Mouse (Mus musculus): ENCODE results near the gene Psmd5.

DNA sequence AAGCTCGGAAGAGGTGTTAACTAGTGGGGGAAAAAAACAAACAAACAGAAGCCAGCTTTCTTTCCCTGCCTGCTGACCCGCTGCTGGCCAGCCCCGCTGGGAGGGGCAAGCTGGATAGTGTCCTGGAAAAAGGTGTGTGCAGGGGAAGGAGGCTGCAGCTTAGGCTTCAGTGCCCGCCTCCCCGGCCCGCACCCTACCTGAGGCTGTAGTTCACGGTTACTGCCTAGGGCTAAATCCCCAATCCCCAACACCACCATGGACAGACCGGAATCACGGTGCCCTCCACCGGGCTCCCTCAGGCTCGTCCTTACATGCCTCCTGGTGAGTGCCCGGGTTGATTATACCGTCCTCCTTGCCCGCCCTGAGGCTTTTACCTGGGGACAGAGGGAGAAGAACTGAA is 497 bp downstream of the Psmd5 start, which contains the start of gene Cutal:
- no peak for TF ChIP-seq CTCF (IDR thresholded peaks at IDR 0.05; ENCODE audit: extremely low read depth, insufficient read depth, insufficient read length, insufficient replicate concordance)
- TF ChIP-seq POLR2A (IDR thresholded peaks at IDR 0.05; ENCODE audit: low read depth, low read length) = no peak
